Mouse (Mus musculus) frontal cortex, postnatal 25 days (tissue): ENCODE measurements around the gene Vmn2r15.

Experiments
- DNase-seq, 2 experiments: peaks; one replicate each; pipeline ENCODE4 v3.0.0; 2022; ENCODE audit warnings: low spot score in 2 of 2

The Vmn2r15 gene

DNA sequence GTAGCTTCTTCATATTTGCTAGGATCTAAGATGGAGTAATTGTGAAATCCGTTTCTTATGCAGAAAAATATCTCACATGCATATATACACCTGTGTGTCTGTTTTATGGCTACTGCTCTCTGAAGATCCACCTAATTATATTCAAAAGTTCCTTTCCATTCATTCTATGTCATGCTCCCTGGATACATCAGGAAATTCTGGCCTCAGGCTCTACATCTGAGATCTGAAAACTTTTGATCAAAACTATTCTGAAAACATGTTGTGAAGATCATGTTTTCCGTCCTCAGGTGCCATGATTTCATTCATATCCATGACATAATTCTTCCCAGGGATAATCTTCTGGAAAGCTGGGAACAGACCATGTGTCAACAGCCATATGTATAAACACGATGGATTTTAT, at the start of gene Vmn2r15:
Gene Vmn2r15, minus strand, starts transcription at position 101 of the 400 bp plus-strand sequence.
- no peak for DNase-seq

DNA sequence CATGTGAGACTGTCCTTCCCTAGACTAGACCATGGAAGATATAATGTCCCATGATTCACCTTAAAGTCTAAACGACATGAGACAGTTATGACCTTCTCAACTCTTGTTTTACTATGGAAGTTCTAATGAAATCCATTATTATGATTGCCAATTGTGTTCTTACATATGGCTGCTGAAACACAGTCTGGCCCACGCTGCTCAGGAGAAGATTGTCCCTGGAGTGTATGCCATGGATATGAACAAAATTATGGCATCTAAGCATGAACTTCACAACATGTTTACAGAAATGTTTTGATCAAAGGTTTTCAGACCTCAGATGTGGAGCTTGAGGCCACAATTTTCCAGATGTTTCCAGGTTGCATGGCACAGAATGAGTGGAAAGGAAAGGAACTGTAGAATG, 32.4 kb upstream of the Vmn2r15 start, which contains the start of gene Vmn2r16:
Gene Vmn2r16, plus strand, starts transcription at position 301 of the 400 bp plus-strand sequence.
- DNase-seq, result no peak

- no peak for DNase-seq
Measured at GRCm38 (mm10) chr5:109294655-109295054, 2.8 kb downstream of the Vmn2r15 start.
